Mouse (Mus musculus) neural tube, embryonic 13.5 days (tissue): ENCODE measurements around the gene Ankrd23. TPM values are rescaled to one million over a fixed set of nuclear protein-coding genes. Genes with fewer than 3 reads are reported as not detected.

Experiments used
- ATAC-seq: fragments of 200-750 bp; cut with Nextera tagmentation; 2 replicates; pipeline ENCODE4 v1.8.0; 2017; ENCODE audit warnings: low read depth, mild to moderate bottlenecking, moderate TSS enrichment, moderate library complexity
- H3K27ac ChIP-seq: fragments of 300-500 bp; sonication (generic); replicated peaks from 2 replicates; pipeline ENCODE4 v1.5.1; 2015; ENCODE audit warnings: moderate library complexity, mild to moderate bottlenecking, inconsistent platforms
- H3K27me3 ChIP-seq: fragments of 300-500 bp; sonication (generic); 2 replicates; pipeline ENCODE4 v1.6.1; 2015; ENCODE audit warnings: mild to moderate bottlenecking, inconsistent platforms
- H3K36me3 ChIP-seq: fragments of 300-500 bp; sonication (generic); 2 replicates; pipeline ENCODE4 v1.6.1; 2015; ENCODE audit warnings: mild to moderate bottlenecking, inconsistent platforms
- H3K4me1 ChIP-seq: fragments of 300-500 bp; sonication (generic); replicated peaks from 2 replicates; pipeline ENCODE4 v1.6.1; 2015; ENCODE audit warnings: inconsistent platforms
- H3K4me2 ChIP-seq: fragments of 300-500 bp; sonication (generic); 2 replicates; pipeline ENCODE4 v1.6.1; 2015; ENCODE audit warnings: inconsistent platforms, mild to moderate bottlenecking, moderate library complexity
- H3K4me3 ChIP-seq: fragments of 300-500 bp; sonication (generic); 2 replicates; pipeline ENCODE4 v1.5.1; 2015; ENCODE audit warnings: mild to moderate bottlenecking, inconsistent platforms
- H3K9ac ChIP-seq: fragments of 300-500 bp; sonication (generic); 2 replicates; pipeline ENCODE4 v1.6.1; 2015; ENCODE audit warnings: moderate library complexity, mild to moderate bottlenecking, inconsistent platforms
- H3K9me3 ChIP-seq: fragments of 300-500 bp; sonication (generic); 2 replicates; pipeline ENCODE4 v1.6.1; 2016; ENCODE audit warnings: inconsistent platforms
- WGBS: fragments of 180-500 bp; shearing (Covaris S2); methylation state at CpG from one replicate; pipeline ENCODE4 v1.1.7; 2015; 5-methylcytosine and 5-hydroxymethylcytosine counted together
- polyA plus RNA-seq: library from polyadenylated mRNA; unstranded; fragments of >200 nt; fragmentation: Nextera tagmentation; extraction: Ambion mirVana; gene quantifications from 2 replicates; pipeline ENCODE4 v1.2.1, GENCODE M21; 2015

Ankrd23 gene
- polyA plus RNA-seq, 1 experiment from 2014 or later: 19.2 TPM

DNA sequence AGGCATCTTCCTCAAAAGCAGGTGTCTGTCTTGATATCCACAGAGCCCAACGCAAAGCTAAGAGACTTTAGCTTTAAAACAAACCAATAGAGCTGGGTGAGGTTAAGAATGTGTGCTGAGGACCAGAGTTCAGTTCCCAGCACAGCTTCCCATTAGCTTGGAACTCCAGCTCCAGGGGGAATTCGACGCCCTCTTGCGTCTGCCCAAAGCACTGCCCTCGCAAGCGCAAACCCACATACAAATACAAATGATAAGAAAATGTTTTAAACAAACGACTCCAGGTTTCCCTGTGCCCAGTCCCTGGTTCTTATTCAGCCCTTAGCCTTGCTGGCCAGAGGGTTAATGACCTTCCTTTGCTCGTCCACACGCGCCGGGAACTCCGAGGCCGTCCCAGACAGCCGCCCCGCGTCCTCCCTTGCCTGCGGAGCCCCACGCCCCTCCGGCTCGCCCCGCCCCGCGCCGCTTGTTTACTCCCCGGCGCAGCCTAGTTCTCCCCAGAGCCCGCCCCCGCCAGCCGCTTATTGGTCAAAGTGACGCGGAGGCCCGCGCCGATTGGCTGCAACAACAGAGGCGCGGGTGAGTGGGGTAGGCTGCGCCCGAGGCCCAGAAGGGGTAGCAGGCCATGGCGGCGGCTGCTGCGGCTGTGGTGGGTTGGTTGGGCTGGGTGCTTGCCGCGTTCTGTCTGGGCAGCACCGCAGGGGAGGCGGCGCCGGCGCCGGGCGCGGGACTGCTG lies 25.2 kb downstream of the Ankrd23 start, which contains the start of gene Cnnm3:
Gene Cnnm3 (plus strand): TSS at position 579 of the 733 bp plus-strand sequence.
- H3K36me3 ChIP-seq: peaks cover 8% of the 10 kb centered on the region
- H3K27ac ChIP-seq: peak within 1 kb of the TSS; percentile 99
- WGBS: 2% methylated on average over 51 of the region's 51 CpGs
- peak; percentile 97 for ATAC-seq
- no peaks in the 10 kb centered on the region for H3K9me3 ChIP-seq
- H3K4me2 ChIP-seq: peak within 1 kb of the TSS; percentile 95
- H3K4me1 ChIP-seq: peaks cover 35% of the 10 kb centered on the region
- peak within 1 kb of the TSS; percentile 91 for H3K9ac ChIP-seq
- H3K27me3 ChIP-seq: no peaks in the 10 kb centered on the region
- peak within 1 kb of the TSS; percentile 93 for H3K4me3 ChIP-seq

DNA sequence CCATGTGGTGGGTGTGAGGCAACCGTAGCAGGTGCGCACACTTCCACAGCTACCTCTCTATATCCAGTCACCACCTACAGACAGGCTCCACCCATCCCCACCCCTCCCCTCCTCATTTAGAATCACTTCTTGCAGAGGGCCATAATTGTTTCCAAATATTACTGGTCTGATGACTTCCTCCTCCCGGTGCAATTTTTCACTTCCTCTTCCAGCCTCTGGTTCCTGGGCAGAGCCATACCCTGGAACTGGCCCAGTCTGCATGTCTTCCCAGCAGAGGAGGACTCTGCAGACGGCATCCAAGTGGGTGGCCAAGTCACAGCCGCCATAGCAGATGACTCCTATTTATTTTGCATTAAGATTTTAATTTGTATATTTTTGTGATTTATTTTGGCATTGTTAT lies 28.4 kb downstream of the Ankrd23 start:
- H3K4me2 ChIP-seq: no peak overlapping the region
- no peak overlapping the region for H3K4me3 ChIP-seq
- no peaks in the 10 kb centered on the region for H3K9me3 ChIP-seq
- H3K27me3 ChIP-seq: no peaks in the 10 kb centered on the region
- 95% methylated on average over 5 of the region's 5 CpGs for WGBS
- H3K4me1 ChIP-seq: peaks cover 5% of the 10 kb centered on the region
- no peak overlapping the region for H3K27ac ChIP-seq
- no peak overlapping the region for H3K9ac ChIP-seq
- peaks cover 15% of the 10 kb centered on the region for H3K36me3 ChIP-seq
- no peak for ATAC-seq

DNA sequence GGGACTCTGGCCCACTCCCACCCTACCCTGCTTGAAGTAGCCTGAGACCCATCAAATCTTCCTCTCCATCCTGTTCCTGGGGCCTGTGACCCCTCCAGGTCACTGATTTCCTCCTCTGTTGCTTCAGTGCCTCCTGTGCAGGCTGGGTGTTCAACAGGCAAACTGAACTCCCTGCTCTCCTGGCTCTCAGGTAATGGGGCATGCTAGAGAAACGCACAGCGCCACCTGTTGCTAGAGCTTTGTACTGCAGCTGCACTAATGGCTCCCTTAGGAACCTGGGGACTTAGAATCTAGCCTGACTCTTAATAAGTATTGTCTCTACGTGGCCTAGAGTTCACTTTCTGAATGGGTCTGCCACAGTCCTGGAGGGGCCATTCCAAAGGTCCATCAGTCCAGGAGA lies 35.4 kb downstream of the Ankrd23 start:
- Histone ChIP-seq H3K9ac (no peak overlapping the region), H3K9me3 (no peaks in the 10 kb centered on the region), H3K27me3 (no peaks in the 10 kb centered on the region), H3K4me2 (no peak overlapping the region), H3K27ac (no peak overlapping the region), H3K36me3 (peaks cover 17% of the 10 kb centered on the region), H3K4me1 (no peaks in the 10 kb centered on the region), H3K4me3 (no peak overlapping the region)
- WGBS: 4% methylated on average over 3 of the region's 3 CpGs
- ATAC-seq: peak; percentile 51; the same call in 1 of the 2 replicates

DNA sequence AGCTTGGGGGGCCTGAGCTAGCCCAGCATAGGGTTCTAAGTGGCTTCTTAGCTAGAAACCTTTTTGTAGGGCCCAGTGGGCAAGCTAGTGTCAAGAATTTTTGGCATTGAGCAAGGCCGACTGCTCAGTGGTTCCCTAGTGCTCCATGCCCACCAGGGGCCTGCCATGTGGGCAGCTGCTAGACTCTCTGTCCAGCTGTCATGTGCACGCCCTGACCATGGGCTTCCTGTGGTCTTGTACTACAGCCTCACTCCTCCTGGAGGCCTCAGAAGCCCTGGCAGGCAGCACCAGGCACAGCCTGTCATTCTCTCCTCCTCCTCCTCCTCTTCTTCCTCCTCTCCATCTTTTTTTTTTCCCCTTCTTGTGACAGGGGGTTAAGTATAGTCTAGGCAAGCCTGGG lies 39.4 kb downstream of the Ankrd23 start:
- ATAC-seq: no peak
- no peak overlapping the region for H3K9ac ChIP-seq
- no peaks in the 10 kb centered on the region for H3K27me3 ChIP-seq
- no peaks in the 10 kb centered on the region for H3K9me3 ChIP-seq
- 68% methylated on average over 2 of the region's 2 CpGs for WGBS
- H3K36me3 ChIP-seq: peaks cover 10% of the 10 kb centered on the region
- no peaks in the 10 kb centered on the region for H3K4me1 ChIP-seq
- H3K4me3 ChIP-seq: no peak overlapping the region
- H3K27ac ChIP-seq: no peak overlapping the region
- no peak overlapping the region for H3K4me2 ChIP-seq

DNA sequence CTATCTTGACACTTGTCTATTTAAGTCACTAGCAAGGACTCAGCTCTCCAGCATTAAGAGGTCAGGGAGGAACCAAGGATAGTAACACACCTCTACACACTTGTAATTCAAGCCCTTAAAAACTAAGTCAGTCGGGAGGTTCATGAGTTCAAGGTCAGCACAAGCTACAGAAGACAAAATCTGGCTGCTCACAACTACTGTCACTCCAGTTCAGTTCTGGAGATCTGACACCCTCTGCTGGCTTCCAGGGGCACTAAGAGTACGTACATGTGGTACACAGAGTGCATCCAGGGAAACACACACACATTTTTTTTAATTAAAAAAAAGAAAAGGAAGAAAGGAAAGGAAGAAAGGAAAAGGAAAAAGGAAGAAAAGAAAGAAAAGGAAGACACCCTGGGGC lies 40.0 kb downstream of the Ankrd23 start:
- Histone ChIP-seq H3K9ac (no peak overlapping the region), H3K36me3 (peaks cover 10% of the 10 kb centered on the region), H3K4me1 (no peaks in the 10 kb centered on the region), H3K27me3 (no peaks in the 10 kb centered on the region), H3K4me2 (no peak overlapping the region), H3K9me3 (no peaks in the 10 kb centered on the region), H3K4me3 (no peak overlapping the region), H3K27ac (no peak overlapping the region)
- no peak for ATAC-seq
- 59% methylated on average over 2 of the region's 2 CpGs for WGBS

DNA sequence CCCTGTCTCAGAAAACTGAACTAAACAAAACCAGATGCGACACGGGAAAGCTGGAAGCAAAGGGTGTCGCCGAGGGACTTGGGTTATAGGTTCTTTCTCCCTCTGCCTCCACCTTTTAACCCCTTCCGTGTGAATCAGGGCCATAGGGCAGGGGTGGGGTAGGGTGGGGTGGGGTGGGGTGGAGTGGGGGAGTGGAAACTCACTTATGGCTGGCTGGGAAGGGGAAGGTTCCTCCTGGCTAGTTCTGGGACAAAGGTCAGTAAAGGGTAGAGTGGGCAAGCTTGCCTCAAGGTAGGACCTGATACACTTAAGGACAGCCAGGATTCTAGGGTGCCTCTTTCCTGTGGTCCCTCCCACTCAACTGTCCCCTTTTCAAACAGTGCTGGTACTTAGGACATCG lies 43.4 kb downstream of the Ankrd23 start:
- Histone ChIP-seq H3K9me3 (no peaks in the 10 kb centered on the region), H3K4me3 (no peak overlapping the region), H3K27me3 (no peaks in the 10 kb centered on the region), H3K9ac (no peak overlapping the region), H3K4me2 (no peak overlapping the region), H3K4me1 (no peaks in the 10 kb centered on the region), H3K27ac (no peak overlapping the region), H3K36me3 (no peaks in the 10 kb centered on the region)
- WGBS: 80% methylated on average over 6 of the region's 6 CpGs
- no peak for ATAC-seq

DNA sequence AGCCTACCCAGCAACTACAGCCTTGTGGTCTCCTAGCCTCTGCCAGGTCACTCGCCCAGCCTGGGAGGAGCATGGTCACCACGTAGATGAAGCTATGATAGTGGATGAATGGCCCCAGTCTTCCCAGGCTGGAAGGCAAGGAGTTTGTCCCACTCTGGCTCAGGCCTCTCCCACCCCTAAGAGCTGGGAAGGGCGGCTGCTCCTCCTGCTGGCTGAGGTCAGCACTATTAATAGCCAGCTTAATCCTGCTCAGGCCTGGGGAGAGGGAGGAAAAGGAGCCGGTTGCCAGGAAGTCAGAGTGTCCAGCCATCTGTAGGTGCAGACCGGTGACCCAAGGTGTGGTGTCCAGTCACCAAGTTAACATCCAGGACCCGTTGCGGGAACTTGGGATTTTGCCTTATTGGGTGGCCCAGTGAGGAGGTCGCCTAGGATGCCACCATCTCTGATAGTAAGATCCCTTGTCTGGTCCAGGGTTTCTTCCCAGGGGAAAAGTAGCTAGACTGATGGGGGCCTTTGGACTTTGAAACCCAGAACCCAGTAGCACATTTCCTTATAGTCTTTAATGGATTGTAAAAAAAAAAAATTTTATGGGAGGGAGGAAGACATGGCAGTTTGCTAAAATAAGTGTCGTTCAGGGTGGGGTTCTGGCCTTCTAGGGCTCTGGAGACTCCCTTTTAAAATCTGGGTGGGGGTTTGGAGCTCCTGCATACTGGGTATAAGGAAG lies 44.1 kb downstream of the Ankrd23 start:
- Histone ChIP-seq H3K9me3 (no peaks in the 10 kb centered on the region), H3K27me3 (no peaks in the 10 kb centered on the region), H3K36me3 (no peaks in the 10 kb centered on the region), H3K4me3 (no peak overlapping the region), H3K9ac (no peak overlapping the region), H3K27ac (no peak overlapping the region), H3K4me2 (no peak overlapping the region), H3K4me1 (no peaks in the 10 kb centered on the region)
- WGBS: 53% methylated on average over 9 of the region's 9 CpGs
- peak; percentile 53; the same call in 1 of the 2 replicates for ATAC-seq

DNA sequence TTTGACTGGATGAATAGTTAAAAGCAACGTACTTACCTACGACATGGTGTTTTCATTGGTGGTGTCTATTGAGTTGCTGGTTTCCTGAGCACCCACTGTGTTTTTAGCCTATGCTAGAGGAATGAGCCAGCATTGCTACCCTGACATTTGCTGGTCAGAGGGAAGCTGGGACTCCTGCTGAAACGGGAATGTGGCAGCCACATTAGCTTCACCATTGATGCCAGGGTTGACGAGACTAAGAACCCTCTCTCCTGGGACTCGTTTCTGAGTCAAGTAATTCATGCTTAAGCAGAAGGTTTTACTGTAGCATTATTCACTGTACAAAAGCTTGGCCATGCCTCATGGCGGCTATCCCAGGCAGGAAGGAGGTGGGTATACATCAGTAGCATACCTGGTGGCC lies 47.0 kb downstream of the Ankrd23 start:
- Histone ChIP-seq H3K36me3 (no peaks in the 10 kb centered on the region), H3K9me3 (no peaks in the 10 kb centered on the region), H3K4me2 (no peak overlapping the region), H3K27me3 (no peaks in the 10 kb centered on the region), H3K4me1 (peaks cover 2% of the 10 kb centered on the region; the same call in 1 of the 2 replicates), H3K9ac (no peak overlapping the region), H3K4me3 (no peak overlapping the region), H3K27ac (no peak overlapping the region)
- no peak for ATAC-seq
- 57% methylated on average over 6 of the region's 6 CpGs for whole genome bisulfite sequencing

DNA sequence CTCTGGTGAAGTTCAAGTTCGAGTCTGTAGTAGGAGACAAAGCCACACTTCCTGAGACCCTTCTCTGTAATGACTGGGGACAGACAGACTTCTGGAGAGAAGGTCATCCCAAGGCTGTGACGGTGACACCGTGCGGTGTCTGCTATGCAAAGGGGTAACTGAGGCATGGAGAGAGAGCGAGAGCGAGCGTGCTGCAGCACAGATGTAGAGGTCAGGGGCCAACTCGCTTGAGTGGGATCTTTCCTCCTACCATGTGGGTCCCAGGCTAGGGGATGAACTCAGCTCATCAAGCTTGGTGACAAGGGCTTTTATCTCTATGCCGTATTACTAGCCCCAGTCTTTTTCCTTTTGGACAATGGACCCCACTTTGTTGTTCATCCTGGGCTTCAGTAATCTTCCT lies 49.6 kb downstream of the Ankrd23 start:
- H3K9ac ChIP-seq: no peak overlapping the region
- H3K27me3 ChIP-seq: no peaks in the 10 kb centered on the region
- peaks cover 9% of the 10 kb centered on the region; the same call in 1 of the 2 replicates for H3K4me1 ChIP-seq
- 85% methylated on average over 9 of the region's 9 CpGs for WGBS
- no peak overlapping the region for H3K27ac ChIP-seq
- H3K36me3 ChIP-seq: no peaks in the 10 kb centered on the region
- H3K9me3 ChIP-seq: no peaks in the 10 kb centered on the region
- H3K4me3 ChIP-seq: no peak overlapping the region
- H3K4me2 ChIP-seq: no peak overlapping the region
- ATAC-seq: no peak

DNA sequence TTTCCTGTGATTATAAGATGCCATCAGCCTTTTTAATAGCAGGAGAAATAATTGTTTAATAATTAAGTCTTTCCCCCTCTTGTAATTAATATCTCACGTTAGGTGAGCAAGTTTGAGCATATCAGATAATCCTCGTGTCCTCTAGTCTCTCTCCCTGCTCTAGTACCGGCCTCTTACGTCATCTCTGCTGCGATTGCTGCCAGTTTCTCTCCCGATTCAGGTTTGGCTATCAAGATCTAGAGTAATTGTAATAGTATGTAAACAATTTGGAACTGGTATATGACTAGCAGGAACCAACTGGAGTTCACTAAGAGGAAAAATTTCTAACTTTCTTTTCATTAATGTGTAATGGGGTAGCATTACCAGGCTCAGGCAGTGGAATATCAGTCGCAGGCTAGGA lies 51.6 kb downstream of the Ankrd23 start:
- Histone ChIP-seq H3K27me3 (no peaks in the 10 kb centered on the region), H3K27ac (no peak overlapping the region), H3K36me3 (no peaks in the 10 kb centered on the region), H3K4me1 (peaks cover 9% of the 10 kb centered on the region; the same call in 1 of the 2 replicates), H3K4me2 (no peak overlapping the region), H3K9me3 (no peaks in the 10 kb centered on the region), H3K9ac (no peak overlapping the region), H3K4me3 (no peak overlapping the region)
- WGBS: 83% methylated on average over 7 of the region's 7 CpGs
- no peak for ATAC-seq

DNA sequence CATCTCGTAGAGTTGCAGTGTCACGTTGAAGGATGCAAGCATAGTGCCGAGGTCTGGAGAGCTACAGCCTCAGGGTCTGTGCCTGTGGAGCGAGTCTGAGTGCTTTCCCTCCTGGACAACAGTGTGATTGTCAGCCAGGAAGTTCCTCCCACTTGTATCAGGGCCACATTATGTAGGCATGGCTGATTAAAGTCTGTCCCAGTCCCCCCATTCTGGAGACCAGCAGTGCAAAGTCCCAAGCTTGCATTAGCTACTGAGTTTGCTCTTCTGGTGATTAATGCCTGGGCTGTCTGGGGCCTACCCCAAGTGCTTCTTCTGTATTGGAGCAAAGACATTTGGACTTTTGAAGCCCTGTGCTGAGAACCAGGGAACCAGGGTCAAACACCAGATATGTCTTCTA lies 52.9 kb downstream of the Ankrd23 start:
- ATAC-seq: no peak
- Histone ChIP-seq H3K27ac (no peak overlapping the region), H3K4me3 (no peak overlapping the region), H3K36me3 (no peaks in the 10 kb centered on the region), H3K4me2 (no peak overlapping the region), H3K9ac (no peak overlapping the region), H3K9me3 (no peaks in the 10 kb centered on the region), H3K4me1 (peaks cover 10% of the 10 kb centered on the region; the same call in 1 of the 2 replicates), H3K27me3 (no peaks in the 10 kb centered on the region)
- WGBS: 61% methylated on average over 4 of the region's 4 CpGs
